Mouse (Mus musculus) heart, postnatal 25 days (tissue): ENCODE measurements around the gene Ado. TPM values are rescaled to one million over a fixed set of nuclear protein-coding genes. Genes with fewer than 3 reads are reported as not detected.
A peak's percentile ranks its signal among the peaks of the same experiment; 100 is the strongest.

Experiments
- DNase-seq: peaks from one replicate; pipeline ENCODE4 v3.0.0; 2022; ENCODE audit warnings: low spot score
- intact Hi-C: fragments of 180-260 bp; cut with DNase I; formaldehyde crosslinking; loops from one replicate; pipeline ENCODE4 v1.15.1; 2025
- total RNA-seq, 2 experiments: library from RNA; stranded (reverse); gene quantifications; 2 replicates each; pipeline ENCODE4 v1.2.3; 2021

Ado gene
- total RNA-seq, 2 experiments from 2014 or later: 17.5 to 18.7 TPM

GRCm38 (mm10) chr10:67537151-67537994, 11.4 kb downstream of the Ado start:
- DNase-seq: peak; percentile 88
- intact Hi-C loops: loop anchor here (2.0 to 10.0 kb wide), 4 partner anchors 110 to 447 kb away; no protein-coding TSS in a partner anchor

- peak; percentile 38 for DNase-seq
These were observed 12.1 kb downstream of the Ado start for GRCm38 (mm10) chr10:67536621-67537141.

GRCm38 (mm10) chr10:67535972-67536371, 12.8 kb downstream of the Ado start:
- peak; percentile 61 for DNase-seq
- intact Hi-C loops: loop anchor here (1.0 to 10.0 kb wide), 5 partner anchors 111 to 449 kb away; no protein-coding TSS in a partner anchor

More at GRCm38 (mm10) chr10:67536621-67537141, 12.1 kb downstream of the Ado start:
- intact Hi-C loops: loop anchor here (1.0 to 10.0 kb wide), 5 partner anchors 111 to 448 kb away; no protein-coding TSS in a partner anchor

- intact Hi-C loops: loop anchor here (5.0 to 10.0 kb wide), 3 partner anchors 112 to 450 kb away; no protein-coding TSS in a partner anchor
These were observed 13.5 kb downstream of the Ado start, which contains the start of gene Egr2 for GRCm38 (mm10) chr10:67535256-67535655. TSS of gene Egr2 (plus strand) at chr10:67535475.

GRCm38 (mm10) chr10:67529769-67530168, 19.0 kb downstream of the Ado start:
- intact Hi-C loops: loop anchor here (10.0 kb wide), 1 partner anchor 455 kb away; no protein-coding TSS in a partner anchor
- DNase-seq: no peak

More at GRCm38 (mm10) chr10:67535256-67535655, 13.5 kb downstream of the Ado start, which contains the start of gene Egr2:
- DNase-seq: no peak

GRCm38 (mm10) chr10:67526435-67526834, 22.3 kb downstream of the Ado start:
- DNase-seq: no peak
- intact Hi-C loops: no loop called here

- DNase-seq: no peak
- intact Hi-C loops: no loop called here
These were observed 24.1 kb downstream of the Ado start for GRCm38 (mm10) chr10:67524694-67525093.

- DNase-seq: no peak
- intact Hi-C loops: no loop called here
These were observed 24.6 kb downstream of the Ado start for GRCm38 (mm10) chr10:67524130-67524529.

GRCm38 (mm10) chr10:67518733-67519132, 30.0 kb downstream of the Ado start:
- intact Hi-C loops: no loop called here
- DNase-seq: no peak

GRCm38 (mm10) chr10:67512871-67513270, 35.9 kb downstream of the Ado start:
- DNase-seq: no peak
- intact Hi-C loops: no loop called here

GRCm38 (mm10) chr10:67512211-67512610, 36.5 kb downstream of the Ado start:
- no peak for DNase-seq
- intact Hi-C loops: no loop called here

- no peak for DNase-seq
- intact Hi-C loops: no loop called here
These were observed 43.5 kb downstream of the Ado start for GRCm38 (mm10) chr10:67505248-67505647.

- DNase-seq: no peak
- intact Hi-C loops: no loop called here
These were observed 44.7 kb downstream of the Ado start for GRCm38 (mm10) chr10:67504046-67504445.

- intact Hi-C loops: no loop called here
- no peak for DNase-seq
These were observed 45.3 kb downstream of the Ado start for GRCm38 (mm10) chr10:67503320-67503995.

- intact Hi-C loops: no loop called here
- DNase-seq: no peak
These were observed 50.8 kb downstream of the Ado start for GRCm38 (mm10) chr10:67497951-67498350.

- intact Hi-C loops: no loop called here
- no peak for DNase-seq
These were observed 51.4 kb downstream of the Ado start for GRCm38 (mm10) chr10:67497144-67497892.
